Mouse (Mus musculus): Measurements from ENCODE around the gene Cox18.

Cox18 gene

GRCm38 (mm10) chr5:90179094-90179493 lies 44.7 kb downstream of the Cox18 start:
- DNase-seq (ENCODE audit: inconsistent age in 2 of 2, low spot score in 1 of 2), result no peak

DNA sequence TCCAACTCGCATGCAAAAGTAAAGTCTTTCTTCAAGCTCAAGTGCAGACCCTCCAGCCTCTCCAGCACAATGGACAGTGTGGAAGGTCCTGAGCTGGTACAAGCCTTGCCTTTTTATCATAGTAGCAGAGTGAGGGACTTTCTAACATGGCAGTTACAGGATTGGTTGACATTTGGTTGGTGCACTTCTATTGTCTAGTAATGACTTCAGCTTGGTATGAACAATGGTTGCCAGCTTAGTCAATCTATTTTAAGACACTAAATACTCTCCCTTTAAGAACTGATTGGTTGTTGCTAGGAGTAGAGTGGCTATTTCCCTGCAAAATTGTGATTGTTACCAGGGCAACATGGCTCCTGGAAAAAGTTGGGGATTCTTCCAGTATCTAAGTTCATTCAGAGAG lies 45.7 kb downstream of the Cox18 start:
- no peak for DNase-seq (ENCODE audit: inconsistent age in 2 of 2, low spot score in 1 of 2)
